Mouse (Mus musculus) gastrocnemius, postnatal 25 days (tissue): ENCODE measurements around the gene Pphln1. TPM values are rescaled to one million over a fixed set of nuclear protein-coding genes. Genes with fewer than 3 reads are reported as not detected.
A peak's percentile ranks its signal among the peaks of the same experiment; 100 is the strongest.
"Not testable (repeated sequence)": the region's sequence is repeated elsewhere in the genome, so short reads cannot be mapped to it uniquely, and the experiment has no call there.

Source experiments
- DNase-seq: peaks from one replicate; pipeline ENCODE4 v3.0.0; 2022
- long read RNA-seq, 2 experiments: library from polyadenylated mRNA; stranded (forward); transcript quantifications; one replicate each; pipeline ENCODE4 v2.0.0; 2021
- total RNA-seq, 2 experiments: library from RNA; stranded (reverse); gene quantifications; 1 replicate in 1 of 2; 2 replicates in 1 of 2; pipeline ENCODE4 v1.2.3; 2021

Pphln1 gene
- 10 to 100 TPM; 13.6 to 13.7 TPM for total RNA-seq
- long read RNA-seq, experiment 1, partial matches to known transcripts, result 0 of 4 reads
- long read RNA-seq, experiment 1, other reads (novel, unspliced or antisense), result 2 of 4 reads
- long read RNA-seq, experiment 2, partial matches to known transcripts, result 0 of 11 reads
- long read RNA-seq, experiment 2, other reads (novel, unspliced or antisense), result 7 of 11 reads

DNA sequence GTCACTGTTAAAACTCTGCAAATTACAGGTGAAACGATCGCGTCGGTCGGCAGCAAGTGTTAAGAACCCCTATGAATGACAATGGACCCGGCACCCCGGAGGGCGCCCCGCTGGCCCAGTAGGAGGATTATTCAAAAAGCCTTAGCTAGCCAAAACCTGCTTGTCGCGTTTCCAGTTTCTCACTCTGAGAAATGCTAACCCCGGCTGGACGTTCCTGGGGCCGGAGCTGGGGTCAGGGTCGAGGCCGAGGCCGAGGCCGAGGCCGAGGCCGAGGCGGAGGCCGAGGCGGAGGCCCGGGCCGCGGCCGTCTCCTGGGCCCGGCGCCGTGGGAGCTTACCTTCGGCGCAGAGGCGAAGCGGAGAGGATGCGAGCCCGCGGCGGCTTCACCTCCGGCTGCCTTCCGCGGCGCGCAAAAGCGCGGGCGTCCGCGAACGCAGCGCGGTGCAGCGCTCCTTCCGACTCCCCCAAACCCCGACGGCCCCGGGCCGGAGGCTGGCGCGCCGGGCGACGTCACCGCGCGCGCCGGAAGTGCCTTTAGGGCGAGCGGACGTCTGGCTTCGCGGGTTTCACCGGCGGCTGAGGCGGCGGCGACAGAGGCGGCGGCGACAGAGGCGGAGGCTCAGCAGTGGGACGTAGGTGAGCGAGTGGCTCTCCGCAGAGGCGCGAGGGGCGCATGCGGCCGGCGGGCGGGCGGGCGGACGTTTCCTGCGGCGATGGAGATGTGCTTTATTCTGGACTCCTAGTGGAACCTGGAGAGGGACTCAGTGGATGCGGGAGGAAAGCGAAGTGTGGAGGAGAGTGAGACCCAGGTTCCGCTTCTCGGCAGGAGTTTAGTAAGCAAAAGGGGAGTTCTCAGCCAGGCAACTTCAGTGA is at the start of gene Pphln1, which contains the start of gene Zcrb1:
Pphln1 (plus strand) TSS at position 525 of the 873 bp plus-strand sequence.
Zcrb1 (minus strand) TSS at position 509 of the 873 bp plus-strand sequence.
- peak; percentile 81 for DNase-seq

DNA sequence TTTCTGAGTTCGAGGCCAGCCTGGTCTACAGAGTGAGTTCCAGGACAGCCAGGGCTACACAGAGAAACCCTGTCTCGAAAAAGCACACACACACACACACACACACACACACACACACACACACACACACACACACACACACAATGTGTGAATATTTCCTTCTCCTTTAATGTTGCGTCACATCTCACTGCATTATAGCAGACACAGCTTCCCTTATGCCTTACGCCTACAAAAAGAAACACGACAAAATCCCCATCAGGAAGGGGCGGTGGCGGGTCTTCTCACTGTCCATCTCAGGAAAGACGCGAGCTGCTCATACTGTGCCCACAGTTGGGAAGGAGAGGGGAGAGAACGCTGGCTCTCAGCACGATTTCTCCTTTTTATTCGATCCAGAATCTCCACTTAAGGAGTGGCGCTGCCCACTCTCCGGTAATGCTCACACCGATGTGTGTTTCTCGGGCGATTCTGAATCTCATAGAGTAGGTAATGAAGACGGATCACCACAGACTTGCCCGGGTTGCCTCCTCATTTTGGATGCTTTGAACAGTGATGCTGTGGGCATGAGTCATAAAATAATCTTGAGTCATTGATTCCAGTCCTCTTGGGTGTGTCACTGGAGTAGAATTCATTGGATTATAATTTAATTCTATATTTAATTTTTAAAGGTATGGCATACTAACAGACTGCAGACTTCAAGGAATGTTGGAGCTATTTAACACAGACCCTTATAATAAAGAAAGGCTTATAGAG is 39.6 kb upstream of the Pphln1 start:
- DNase-seq, result no peak

DNA sequence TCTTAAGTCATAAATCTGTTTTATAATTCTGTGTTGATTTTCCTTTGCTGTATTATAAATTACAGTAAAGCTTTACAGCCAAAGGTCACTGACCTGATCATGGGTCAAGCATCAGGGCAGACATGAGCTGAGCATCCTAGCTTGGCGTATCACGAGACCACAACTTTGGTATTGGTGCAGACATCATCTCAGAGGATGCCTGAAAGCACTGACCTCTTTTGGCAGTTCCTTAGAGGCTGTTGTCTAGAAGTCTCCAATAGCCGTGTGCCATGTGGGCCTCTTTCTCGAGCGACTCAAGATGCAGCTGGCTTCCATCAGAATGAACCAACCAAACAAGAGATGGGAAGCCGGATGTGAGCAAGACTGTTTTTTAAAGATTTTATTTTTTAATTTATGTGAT is 32.6 kb upstream of the Pphln1 start:
- DNase-seq, result no peak

DNA sequence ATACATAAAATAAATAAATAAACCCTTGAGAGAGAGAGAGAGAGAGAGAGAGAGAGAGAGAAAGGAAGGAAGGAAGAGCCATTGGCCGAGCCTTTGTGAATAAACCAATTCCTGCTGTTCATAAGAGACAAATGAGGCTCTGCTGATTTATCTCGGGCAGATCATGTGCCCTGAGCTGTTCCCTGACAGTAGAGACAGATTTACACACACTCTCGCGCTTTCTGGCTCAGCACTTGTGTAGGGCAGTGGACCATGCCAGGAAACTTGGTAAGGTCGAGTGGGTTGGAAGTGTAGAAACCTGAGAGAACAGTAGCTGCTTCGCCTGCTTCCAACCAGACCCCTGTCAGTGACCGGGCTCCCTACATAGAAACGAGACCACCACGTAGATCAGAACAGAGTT is 29.6 kb upstream of the Pphln1 start:
- DNase-seq, result no peak

DNA sequence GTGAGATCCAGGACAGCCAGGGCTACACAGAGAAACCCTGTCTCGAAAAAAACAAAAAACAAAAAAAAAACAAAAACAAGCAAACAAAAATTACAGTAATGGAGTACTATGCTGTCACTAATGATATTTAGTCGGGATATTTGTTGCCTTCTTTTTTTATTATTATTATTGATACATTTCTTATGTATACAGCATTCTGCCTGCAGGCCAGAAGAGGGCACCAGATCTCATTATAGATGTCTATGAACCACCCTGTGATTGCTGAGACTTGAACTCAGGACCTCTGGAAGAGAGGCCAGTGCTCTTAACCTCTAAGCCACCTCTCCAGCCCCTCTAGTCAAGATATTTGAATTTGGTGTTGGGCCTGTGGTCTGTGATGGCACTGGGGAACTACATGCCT is 26.3 kb upstream of the Pphln1 start:
- DNase-seq, result no peak

DNA sequence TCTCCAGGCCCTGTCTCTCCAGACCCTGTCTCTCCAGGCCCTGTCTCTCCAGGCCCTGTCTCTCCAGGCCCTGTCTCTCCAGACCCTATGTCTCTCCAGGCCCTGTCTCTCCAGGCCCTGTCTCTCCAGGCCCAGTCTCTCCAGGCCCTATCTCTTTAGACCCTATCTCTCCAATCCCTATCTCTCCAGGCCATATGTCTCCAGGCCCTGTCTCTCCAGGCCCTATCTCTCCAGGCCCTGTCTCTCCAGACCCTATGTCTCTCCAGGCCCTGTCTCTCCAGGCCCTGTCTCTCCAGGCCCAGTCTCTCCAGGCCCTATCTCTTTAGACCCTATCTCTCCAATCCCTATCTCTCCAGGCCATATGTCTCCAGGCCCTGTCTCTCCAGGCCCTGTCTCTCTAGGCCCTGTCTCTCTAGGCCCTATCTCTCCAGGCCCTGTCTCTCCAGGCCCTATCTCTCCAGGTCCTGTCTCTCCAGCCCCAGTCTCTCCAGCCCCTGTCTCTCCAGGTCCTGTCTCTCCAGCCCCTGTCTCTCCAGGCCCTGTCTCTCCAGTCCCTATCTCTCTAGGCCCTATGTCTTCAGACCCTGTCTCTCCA is 25.5 kb upstream of the Pphln1 start:
- DNase-seq, result not testable (repeated sequence)

DNA sequence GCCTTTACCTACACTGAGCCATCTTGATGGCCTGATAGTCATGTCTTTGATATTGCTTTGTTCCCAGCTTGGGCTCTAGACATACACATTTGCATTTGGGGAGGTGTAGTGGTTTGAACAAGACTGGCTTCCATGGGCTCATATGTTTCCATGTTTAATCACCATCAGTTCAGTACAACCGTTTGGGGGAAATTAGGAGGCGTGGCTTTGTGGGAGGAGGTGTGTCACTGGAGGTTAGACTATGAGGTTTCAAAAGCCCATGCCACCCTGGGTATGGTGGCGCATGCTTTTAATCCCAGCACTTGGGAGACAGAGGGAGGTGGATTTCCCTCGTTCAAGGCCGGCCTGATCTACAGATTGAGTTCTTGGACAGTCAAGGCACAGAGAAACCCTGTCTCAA is 22.5 kb upstream of the Pphln1 start:
- DNase-seq, result no peak

DNA sequence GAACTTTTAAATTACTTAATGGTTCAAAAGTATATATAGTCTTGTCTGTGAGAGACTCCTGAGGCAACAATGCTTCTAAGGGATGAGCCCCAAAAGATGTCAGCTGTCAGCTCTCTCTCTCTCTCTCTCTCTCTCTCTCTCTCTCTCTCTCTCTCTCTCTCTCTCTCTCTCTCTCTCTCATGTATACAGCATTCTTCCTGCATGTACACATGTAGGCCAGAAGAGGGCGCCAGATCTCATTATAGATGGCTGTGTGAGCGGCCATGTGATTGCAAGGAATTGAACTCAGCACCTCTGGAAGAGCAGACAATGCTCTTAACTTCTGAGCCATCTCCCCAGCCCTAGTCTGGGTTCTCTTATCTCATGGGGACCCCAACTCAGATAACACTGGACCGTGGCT is 19.0 kb upstream of the Pphln1 start:
- DNase-seq, result no peak

DNA sequence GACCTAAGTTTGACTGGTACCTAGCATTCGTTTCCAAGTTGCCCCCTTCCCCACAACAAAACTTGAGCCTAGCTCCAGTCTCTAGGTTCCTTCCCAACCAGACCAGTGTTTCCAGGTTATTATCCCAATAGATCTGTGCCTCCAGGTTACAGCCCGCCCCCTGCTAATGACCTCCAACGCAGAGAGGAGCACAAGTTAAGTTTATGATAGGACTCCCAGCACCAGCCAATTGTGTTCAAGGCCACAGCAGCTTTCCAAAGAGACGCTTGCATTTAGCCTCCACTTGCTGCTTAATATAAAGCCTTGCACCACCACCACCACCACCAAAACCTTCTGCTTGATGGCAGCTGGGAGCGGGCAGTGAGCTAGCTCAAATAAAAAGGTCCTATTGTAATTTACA is 16.8 kb upstream of the Pphln1 start:
- DNase-seq, result no peak

DNA sequence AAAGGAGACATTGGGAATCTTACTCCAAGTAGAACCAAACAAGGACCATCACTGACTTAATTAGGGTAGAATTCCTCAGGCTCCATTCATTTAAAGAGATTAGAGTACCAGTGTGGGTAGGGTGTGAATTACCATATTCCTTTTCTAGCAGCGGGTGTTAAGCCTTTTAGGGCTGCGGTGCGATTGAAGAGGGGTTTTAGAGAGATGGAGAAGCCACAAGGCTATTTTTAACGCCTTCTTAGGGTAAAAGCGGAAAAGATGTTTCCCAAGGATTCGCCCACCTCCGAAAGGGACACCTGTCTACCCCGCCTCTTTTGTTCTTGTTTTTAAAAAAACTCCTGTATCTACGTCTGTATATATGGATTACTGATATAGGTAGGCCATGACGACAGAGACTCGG is 881 bp upstream of the Pphln1 start:
- no peak for DNase-seq

DNA sequence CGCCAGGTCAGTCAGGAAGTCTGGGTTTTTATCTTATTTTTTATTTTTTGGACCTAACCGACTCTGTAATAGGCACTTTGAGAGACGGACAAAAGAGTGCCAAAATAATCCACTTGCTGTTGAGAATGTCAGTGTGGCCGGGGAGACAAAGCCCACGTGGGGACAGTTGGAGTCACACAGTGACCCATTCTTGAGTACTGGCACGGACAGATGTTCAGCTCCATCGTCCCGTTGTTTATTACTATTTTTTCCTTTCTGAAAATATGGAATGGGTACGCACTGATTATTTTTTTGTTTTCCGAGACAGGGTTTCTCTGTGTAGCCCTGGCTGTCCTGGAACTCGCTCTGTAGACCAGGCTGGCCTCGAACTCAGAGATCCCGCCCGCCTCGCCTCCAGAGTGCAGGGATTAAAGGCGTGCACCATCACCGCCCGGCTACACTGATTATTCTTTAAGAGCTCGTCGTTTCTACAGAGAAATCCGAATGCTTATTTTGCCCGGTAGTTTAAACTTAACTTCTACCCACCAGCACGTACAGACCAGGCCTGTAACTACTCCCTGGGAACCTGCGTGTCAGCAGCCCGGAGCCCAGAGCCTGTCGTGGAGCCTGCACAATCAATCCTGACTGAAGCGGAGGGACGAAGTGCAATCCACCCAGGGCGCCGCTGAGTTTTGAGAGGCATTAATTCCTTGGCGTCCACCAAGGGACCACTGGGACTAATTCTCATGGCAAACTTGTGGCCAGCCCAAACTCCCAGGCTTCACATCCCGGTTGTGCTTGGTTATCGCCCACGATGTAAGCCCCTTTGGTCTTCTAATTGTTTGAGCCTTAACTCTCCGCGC is 770 bp downstream of the Pphln1 start:
- DNase-seq, result no peak

DNA sequence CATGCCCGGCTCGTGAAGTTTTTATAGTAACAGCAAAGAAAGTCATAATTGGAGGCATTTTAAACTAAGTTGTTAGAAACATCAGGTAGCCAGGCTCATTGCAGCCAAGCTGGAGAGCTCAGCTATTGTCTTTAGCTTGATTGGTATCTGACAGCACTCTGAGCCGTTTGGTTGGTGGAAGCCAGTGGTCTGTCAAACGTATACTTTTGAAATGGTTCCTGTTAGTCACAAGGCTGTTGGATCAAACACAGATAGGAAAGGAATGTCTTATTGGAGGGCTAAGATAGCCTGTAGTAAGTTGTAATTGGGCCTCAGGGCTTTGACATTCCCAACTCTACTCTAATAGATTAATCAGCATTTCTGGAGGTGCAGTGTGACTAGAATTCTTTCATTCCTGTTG is 3.3 kb downstream of the Pphln1 start:
- no peak for DNase-seq

DNA sequence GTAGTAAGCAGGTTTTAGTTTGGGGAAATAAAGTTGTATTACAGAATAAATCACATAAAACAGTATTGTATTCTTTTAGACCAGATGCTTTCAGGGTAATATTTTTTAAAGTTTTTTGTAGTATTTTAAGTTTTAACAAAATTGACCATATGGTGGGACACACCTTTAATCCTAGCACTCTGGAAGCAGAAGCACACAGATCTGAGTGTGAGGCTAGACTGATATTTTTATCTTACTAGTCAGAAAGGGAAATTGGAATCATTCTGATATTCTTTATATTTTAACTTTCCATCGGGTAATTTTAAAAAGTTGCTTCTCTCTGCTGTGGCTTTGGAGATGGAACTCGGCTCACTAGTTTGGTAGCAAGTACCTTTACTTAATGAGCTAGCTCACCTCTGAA is 4.6 kb downstream of the Pphln1 start:
- no peak for DNase-seq

DNA sequence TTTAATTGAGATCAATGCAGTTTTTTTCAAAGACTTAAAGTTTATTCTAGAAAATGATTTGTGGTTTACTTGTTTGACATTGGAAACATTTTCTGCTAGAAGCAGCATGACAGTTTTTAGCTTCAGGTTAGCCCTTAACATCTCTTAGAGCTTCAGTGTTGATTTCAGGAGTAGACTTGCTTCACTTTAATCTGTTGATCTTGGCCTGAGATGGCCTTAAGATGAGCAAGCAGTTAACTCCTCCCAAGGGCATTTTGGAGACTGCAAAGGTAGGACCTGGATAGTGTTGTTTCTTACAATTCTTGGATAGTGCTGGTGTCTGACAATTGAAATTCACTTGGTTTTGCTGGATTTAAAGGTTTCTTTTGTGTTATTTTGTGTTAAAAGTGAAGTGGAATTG is 6.7 kb downstream of the Pphln1 start:
- no peak for DNase-seq

DNA sequence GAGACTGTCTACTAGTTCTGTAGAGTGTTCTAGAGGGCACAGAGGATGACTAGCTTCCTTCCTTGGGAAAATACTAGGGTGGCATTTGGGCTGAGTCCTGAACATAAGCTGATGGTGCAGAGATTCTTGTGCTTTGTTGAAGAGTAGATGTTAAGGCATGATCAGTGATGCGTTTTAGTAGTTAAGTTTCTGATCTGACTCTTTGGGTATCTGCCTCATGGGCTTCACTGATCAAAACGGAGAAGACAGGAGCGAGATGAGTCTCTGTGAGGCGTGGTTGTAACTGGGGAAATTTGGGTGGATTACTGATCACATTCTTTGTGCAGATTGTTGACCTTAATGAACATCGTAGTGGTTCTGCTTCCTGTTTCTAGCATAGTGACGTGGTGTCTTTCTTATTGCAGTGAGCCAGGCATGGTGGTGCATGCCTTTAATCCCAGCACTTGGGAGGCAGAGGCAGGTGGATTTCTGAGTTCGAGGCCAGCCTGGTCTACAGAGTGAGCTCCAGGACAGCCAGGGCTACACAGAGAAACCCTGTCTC is 7.4 kb downstream of the Pphln1 start:
- no peak for DNase-seq

DNA sequence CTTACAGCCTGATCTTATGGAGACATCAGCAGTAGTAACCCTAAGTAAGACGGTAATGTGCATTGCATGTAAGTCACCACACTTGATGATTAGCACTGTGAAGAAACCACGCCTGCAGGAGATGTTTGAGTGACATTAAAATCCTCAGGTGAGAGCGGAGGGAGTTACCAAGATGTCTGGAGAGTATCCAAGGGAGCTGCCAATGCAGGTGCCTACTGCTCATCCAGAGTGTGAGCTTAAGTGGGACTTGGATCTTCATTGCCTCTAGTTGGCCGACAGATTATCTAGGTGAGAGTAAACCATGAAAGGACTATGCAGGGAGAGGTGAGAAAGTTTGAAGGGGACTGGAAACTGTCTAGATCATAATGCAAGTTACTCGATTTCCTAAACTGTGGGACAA is 8.3 kb downstream of the Pphln1 start:
- no peak for DNase-seq

DNA sequence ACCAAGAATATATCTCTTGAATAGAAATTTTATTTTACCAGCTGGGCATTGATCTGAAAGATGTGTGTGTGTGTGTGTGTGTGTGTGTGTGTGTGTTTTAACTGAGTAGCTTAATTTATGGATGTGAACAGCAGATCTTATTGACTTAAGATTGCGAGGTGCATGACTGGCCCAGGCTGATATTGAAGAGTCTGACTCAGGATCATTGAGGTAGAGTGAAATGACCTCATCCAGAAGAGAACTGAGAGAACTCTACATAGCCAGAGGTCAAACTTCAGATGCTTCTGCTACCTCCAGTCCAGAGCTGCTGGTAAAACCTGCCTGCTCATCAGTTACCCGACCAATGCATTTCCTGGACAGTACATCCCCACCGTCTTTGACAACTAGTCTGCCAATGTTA is 14.3 kb downstream of the Pphln1 start:
- DNase-seq, result no peak

DNA sequence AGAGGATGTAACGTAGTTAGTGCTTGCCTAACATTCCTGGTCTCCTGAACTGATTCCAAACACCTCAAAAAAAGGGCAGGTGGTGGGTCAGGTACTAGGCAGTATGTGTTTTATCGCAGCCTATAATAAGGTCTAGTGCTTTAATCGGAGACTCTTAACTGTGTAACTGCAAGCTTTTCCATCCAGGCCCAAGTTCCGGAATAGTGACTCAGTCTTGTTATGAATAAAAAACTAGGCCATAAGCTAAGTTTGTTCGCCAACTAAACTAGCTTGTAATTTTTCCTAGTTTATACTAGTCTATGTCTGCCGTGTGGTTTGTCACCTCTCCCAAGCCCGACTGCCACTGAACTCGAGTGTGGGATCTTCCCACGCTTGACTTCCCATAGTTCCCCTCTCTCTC is 16.3 kb downstream of the Pphln1 start:
- DNase-seq, result no peak

DNA sequence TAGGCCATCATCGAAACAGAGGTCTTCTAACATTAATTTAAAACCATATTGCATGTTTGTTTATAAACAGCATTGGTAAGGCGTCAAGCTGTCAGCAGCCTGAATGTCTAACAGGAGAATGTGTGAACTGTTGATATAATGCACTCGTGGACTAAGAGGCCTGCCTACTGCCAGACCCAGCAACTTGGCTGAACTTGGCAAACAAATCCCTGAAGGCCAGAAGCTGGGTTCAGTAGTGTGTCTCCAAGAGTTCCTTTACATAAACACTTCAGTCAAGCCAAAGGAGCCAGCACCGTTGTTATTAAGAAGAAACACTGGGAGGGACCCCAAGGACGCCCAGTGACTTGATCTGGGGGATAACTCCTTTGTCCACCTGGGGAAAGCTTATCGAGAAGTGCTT is 18.1 kb downstream of the Pphln1 start:
- DNase-seq, result no peak

DNA sequence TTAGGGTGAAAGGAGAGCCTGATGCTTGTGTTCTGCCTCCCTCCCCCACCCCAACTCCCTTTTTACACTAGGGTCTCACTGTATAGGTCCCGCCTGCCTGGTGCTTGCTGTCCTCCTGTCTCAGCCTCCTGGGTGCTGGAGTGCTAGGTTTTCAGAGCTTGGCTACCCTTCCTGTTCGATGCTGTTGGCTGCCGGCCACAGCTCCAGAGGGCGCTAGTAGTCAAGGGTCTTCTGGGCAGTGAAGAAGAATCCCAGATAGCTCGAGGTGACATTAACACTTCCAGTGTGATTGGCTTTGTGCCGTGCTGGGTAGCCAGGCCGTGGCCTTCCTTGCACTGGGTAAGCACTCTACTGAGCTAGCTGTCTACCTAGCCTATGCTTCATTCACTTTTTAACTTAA is 22.4 kb downstream of the Pphln1 start:
- DNase-seq, result no peak

DNA sequence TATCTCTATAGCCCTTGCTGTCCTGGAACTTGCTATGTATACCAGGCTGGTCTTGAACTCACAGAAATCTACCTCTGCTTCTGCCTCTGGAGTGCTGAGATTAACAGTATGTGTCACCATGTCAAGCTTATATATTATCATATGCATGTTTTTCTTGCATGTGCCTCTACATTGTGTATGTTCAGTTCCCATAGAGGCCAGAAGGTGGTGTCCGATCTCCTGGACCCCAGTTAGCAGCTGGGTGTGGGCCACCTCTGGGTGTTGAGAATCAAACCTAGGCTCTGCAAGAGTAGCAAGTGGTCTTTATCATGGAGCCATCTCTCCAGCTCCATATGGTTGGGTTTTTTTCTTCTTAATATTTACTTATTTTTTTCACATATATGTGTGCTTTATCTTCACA is 24.4 kb downstream of the Pphln1 start:
- DNase-seq, result no peak

DNA sequence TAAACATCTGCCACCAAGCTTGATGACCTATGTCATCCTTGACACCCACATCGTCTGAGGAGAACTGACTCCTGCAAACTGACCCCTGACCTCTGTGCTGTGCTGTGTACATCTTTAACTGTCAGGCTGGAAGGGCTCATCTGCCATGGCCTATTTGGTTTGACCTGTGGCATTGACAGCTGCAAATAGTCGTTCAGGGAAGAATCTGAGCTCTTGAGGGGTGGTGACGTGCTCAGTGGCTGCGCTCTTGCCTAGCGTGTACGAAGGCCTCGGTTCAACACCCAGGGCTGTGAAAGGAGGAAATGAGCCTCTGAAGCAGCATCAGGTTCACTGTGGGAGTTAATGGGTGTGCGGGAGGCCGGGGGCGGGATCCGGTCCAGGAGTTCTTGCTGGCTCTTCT is 35.7 kb downstream of the Pphln1 start:
- no peak for DNase-seq
